Mouse (Mus musculus) megakaryocyte, adult 5-6 weeks (primary cell): Measurements from ENCODE around the gene Mtnr1a. TPM values are rescaled to one million over a fixed set of nuclear protein-coding genes. Genes with fewer than 3 reads are reported as not detected.

Experiments used
- ATAC-seq: 2 replicates; pipeline ENCODE4 v1.8.0; 2016; ENCODE audit warnings: mild to moderate bottlenecking, inconsistent platforms; ENCODE audit not compliant: poor library complexity, severe bottlenecking
- total RNA-seq, 2 experiments: library from RNA; stranded (forward) in 1 of 2; stranded (reverse) in 1 of 2; fragments of 153-499, 151-499 nt in 1 of 2; fragments of 221-1000, 200-1000 nt in 1 of 2; gene quantifications; 2 replicates each; pipeline versions ENCODE4 v1.2.3 to v1.2.4; 2015 to 2017

Mtnr1a gene
- total RNA-seq, 2 experiments from 2014 or later: not detected

- ATAC-seq: no peak
Measured at GRCm38 (mm10) chr8:45109371-45110063, 40.6 kb downstream of the Mtnr1a start.

- no peak for ATAC-seq
Measured at GRCm38 (mm10) chr8:45110064-45110812, 41.3 kb downstream of the Mtnr1a start.

GRCm38 (mm10) chr8:45110813-45111104 is 41.8 kb downstream of the Mtnr1a start:
- no peak for ATAC-seq

- ATAC-seq: no peak
Measured at GRCm38 (mm10) chr8:45111820-45112219, 42.9 kb downstream of the Mtnr1a start.

GRCm38 (mm10) chr8:45117588-45117987 is 48.7 kb downstream of the Mtnr1a start:
- no peak for ATAC-seq

GRCm38 (mm10) chr8:45125680-45126079 is 56.7 kb downstream of the Mtnr1a start:
- no peak for ATAC-seq

Other genes starting within 250 kb of the Mtnr1a start
- 0.02 and 0.42 TPM in 2 replicates for gene Fat1, start 133.7 kb upstream of the Mtnr1a start, total RNA-seq (2015)
- 0.04 and 0.07 TPM in 2 replicates for gene Fat1, start 133.7 kb upstream of the Mtnr1a start, total RNA-seq (2017)
- gene F11, start 192.9 kb downstream of the Mtnr1a start, total RNA-seq (2015): not detected in 2 replicates
- gene F11, start 192.9 kb downstream of the Mtnr1a start, total RNA-seq (2017): not detected in 2 replicates
- 0.16 TPM in 1 of 2 replicates, not detected in the other for gene Klkb1, start 225.7 kb downstream of the Mtnr1a start, total RNA-seq (2015)
- not detected in 2 replicates for gene Klkb1, start 225.7 kb downstream of the Mtnr1a start, total RNA-seq (2017)
- not detected in 2 replicates for gene Gm45753, start 239.3 kb downstream of the Mtnr1a start, total RNA-seq (2015)
- 0.12 TPM in 1 of 2 replicates, not detected in the other for gene Gm45753, start 239.3 kb downstream of the Mtnr1a start, total RNA-seq (2017)